Mouse (Mus musculus) bone marrow macrophage, adult 2 months (primary cell): ENCODE measurements around the gene Spsb3. TPM values are rescaled to one million over a fixed set of nuclear protein-coding genes. Genes with fewer than 3 reads are reported as not detected.

ENCODE experiments used
- H3K27ac ChIP-seq: 2 replicates; pipeline ENCODE4 v1.5.1; 2012; ENCODE audit warnings: low read depth, low read length; ENCODE audit not compliant: insufficient read depth
- H3K4me1 ChIP-seq: 2 replicates; pipeline ENCODE4 v1.6.1; 2012; ENCODE audit warnings: low read length; ENCODE audit not compliant: control insufficient read depth, insufficient read depth
- H3K4me3 ChIP-seq: 2 replicates; pipeline ENCODE4 v1.5.1; 2012; ENCODE audit warnings: mild to moderate bottlenecking, low read length, moderate library complexity; ENCODE audit not compliant: insufficient read depth
- CTCF ChIP-seq: IDR thresholded peaks from 2 replicates; pipeline ENCODE4 v1.5.1; 2012; ENCODE audit warnings: low read depth, mild to moderate bottlenecking, low read length, moderate library complexity
- POLR2A ChIP-seq: IDR thresholded peaks from 2 replicates; pipeline ENCODE4 v1.6.1; 2012; ENCODE audit warnings: mild to moderate bottlenecking, low read depth, low read length, borderline replicate concordance
- polyA plus RNA-seq: library from polyadenylated mRNA; stranded (reverse); fragments of >200 nt; gene quantifications from 2 replicates; pipeline ENCODE4 v1.2.4, GENCODE M21; 2012; ENCODE audit not compliant: missing spikeins, insufficient read depth, insufficient read length

The Spsb3 gene
- polyA plus RNA-seq, 1 experiment: 21.3 TPM

GRCm38 (mm10) chr17:24888862-24889261, 2.4 kb downstream of the Spsb3 start:
- Histone ChIP-seq H3K4me1 (peaks cover 7% of the 10 kb centered on the region), H3K4me3 (no peak overlapping the region), H3K27ac (no peak overlapping the region)
- no peak for TF ChIP-seq POLR2A
- no peak for TF ChIP-seq CTCF

GRCm38 (mm10) chr17:24890151-24891092, 4.0 kb downstream of the Spsb3 start:
- TF ChIP-seq CTCF: no peak
- no peak for TF ChIP-seq POLR2A
- Histone ChIP-seq H3K4me1 (peaks cover 6% of the 10 kb centered on the region; the same call in 1 of the 2 replicates), H3K27ac (no peak overlapping the region), H3K4me3 (no peak overlapping the region)

- Histone ChIP-seq H3K27ac (no peak overlapping the region), H3K4me1 (peaks cover 6% of the 10 kb centered on the region; the same call in 1 of the 2 replicates), H3K4me3 (no peak overlapping the region)
- TF ChIP-seq CTCF (no peak), POLR2A (no peak)
Measured at GRCm38 (mm10) chr17:24891321-24891720, 4.9 kb downstream of the Spsb3 start.

GRCm38 (mm10) chr17:24892785-24893184, 6.3 kb downstream of the Spsb3 start:
- Histone ChIP-seq H3K4me1 (peaks cover 7% of the 10 kb centered on the region; the same call in 1 of the 2 replicates), H3K4me3 (no peak overlapping the region), H3K27ac (no peak overlapping the region)
- no peak for TF ChIP-seq POLR2A
- TF ChIP-seq CTCF: no peak

- Histone ChIP-seq H3K4me3 (no peak overlapping the region), H3K27ac (no peak overlapping the region), H3K4me1 (0 out of 2 replicates have a peak, but pooled peaks cover 4% of the 10 kb centered on the region)
- no peak for TF ChIP-seq CTCF
- no peak for TF ChIP-seq POLR2A
Measured at GRCm38 (mm10) chr17:24893276-24893675, 6.8 kb downstream of the Spsb3 start.

GRCm38 (mm10) chr17:24894061-24894994, 7.9 kb downstream of the Spsb3 start:
- Histone ChIP-seq H3K27ac (no peak overlapping the region), H3K4me3 (peak overlapping the region; percentile 100), H3K4me1 (0 out of 2 replicates have a peak, but pooled peaks cover 4% of the 10 kb centered on the region)
- no peak for TF ChIP-seq POLR2A
- TF ChIP-seq CTCF: no peak

GRCm38 (mm10) chr17:24894995-24895547, 8.6 kb downstream of the Spsb3 start, which contains the start of the genes Eme2 and Mrps34:
TSS of gene Eme2 (minus strand) at chr17:24895087.
TSS of gene Mrps34 (plus strand) at chr17:24895116.
- Histone ChIP-seq H3K4me1 (0 out of 2 replicates have a peak, but pooled peaks cover 4% of the 10 kb centered on the region), H3K4me3 (peak within 1 kb of the TSS; percentile 100), H3K27ac (peak within 1 kb of the TSS; percentile 59)
- TF ChIP-seq POLR2A (peak; percentile 56; the same call in 1 of the 2 replicates), CTCF (no peak)

GRCm38 (mm10) chr17:24895571-24896240, 9.3 kb downstream of the Spsb3 start:
- H3K4me3 ChIP-seq: peak overlapping the region; percentile 100
- H3K27ac ChIP-seq: peak overlapping the region; percentile 59
- 0 out of 2 replicates have a peak, but pooled peaks cover 4% of the 10 kb centered on the region for H3K4me1 ChIP-seq
- TF ChIP-seq CTCF (no peak), POLR2A (no peak)
